Mouse (Mus musculus) kidney, adult 10 weeks (tissue): ENCODE results near the gene Krt26. TPM values are rescaled to one million over a fixed set of nuclear protein-coding genes. Genes with fewer than 3 reads are reported as not detected.

Experiments
- polyA plus RNA-seq: library from polyadenylated mRNA; stranded (reverse); fragments of 350-450 nt; fragmentation: Illumina TruSeq; extraction: RNeasy Lipid Tissue Mini Kit (QIAGEN cat#74804); gene quantifications from one replicate; pipeline ENCODE4 v1.2.3, GENCODE M21; 2014; ENCODE audit warnings: low read depth, low replicate concordance

Gene Krt26
- polyA plus RNA-seq, result not detected

DNA sequence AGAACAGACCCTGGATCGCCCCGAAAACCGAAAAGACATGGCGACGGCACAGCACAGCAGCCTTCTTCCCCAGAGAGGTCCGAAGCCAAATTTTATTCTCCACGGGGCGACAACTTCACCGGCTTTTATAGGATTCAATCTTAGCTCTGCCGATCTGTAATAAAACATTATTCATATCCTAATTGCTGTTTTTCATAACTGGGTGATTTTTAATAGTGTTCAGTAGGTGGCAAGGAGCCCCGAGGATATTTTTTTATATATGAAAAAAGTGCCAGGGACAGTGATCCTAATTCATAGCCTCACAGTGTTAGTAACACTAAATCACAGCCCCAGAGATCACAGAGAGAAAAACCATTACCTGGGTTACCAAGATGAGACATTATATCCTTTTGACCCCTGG, at the start of gene Krt26:
Gene Krt26, minus strand, starts transcription at position 101 of the 400 bp plus-strand sequence.

DNA sequence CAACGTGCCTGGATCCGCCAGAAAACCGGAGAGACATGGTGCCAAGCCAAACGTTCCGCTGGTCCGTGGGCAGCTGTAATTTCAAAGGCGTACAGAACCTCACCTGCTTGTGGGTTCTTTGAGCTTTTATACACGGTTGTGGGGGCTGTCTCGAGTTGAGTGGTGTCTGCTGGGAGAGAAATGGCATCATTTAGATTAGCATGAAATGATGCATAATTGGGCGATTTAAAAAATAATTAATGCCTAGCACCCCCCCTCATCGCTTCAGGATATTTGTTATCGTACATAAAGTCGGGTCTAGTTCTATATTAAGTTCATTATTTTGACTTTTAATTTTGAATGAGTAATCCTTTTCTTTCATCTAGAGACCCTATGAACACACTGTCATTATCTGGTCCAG, 37.0 kb upstream of the Krt26 start, which contains the start of gene Krt28:
Gene Krt28, minus strand, starts transcription at position 101 of the 400 bp plus-strand sequence.

DNA sequence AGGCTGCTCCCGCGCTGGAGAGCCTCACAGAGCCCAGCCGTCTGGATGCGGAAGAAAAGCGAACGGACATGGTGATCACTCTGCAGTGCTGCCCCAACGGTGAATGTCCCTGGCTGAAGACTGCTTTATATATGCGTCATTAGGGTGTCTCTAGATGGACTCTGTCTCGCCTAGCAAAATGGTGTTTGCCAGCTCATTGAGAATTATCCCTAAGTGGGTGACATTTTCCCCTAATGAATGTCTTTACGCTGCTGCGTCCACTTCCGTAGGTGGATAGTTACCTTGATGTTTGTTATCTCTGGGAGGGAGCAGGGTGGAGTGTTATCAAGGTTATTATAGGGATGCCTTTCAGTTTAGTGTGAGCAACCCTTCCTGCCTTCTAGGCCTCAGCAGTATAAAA, 13.2 kb upstream of the Krt26 start, which contains the start of gene Krt27:
Gene Krt27, minus strand, starts transcription at position 101 of the 400 bp plus-strand sequence.

DNA sequence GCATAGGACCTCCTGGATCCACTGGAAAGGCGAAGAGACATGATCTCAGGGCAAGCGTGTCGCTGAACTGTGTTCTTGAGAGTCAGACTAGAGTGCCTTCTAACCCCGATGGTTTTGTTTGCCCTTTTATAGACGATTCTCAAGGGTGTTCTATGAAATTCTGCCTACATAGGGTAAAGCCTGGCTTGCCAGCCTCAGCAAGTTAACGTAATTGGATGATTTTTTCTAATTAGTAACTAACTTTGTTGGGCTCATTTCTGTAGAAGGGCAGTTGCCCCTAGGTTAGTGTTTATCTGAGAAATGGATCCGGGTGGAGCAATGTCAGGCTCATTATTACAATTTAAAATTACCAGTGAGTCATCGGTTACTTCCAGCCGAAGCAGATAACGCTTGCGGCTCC, 14.9 kb downstream of the Krt26 start, which contains the start of gene Krt25:
Gene Krt25, minus strand, starts transcription at position 101 of the 400 bp plus-strand sequence.

DNA sequence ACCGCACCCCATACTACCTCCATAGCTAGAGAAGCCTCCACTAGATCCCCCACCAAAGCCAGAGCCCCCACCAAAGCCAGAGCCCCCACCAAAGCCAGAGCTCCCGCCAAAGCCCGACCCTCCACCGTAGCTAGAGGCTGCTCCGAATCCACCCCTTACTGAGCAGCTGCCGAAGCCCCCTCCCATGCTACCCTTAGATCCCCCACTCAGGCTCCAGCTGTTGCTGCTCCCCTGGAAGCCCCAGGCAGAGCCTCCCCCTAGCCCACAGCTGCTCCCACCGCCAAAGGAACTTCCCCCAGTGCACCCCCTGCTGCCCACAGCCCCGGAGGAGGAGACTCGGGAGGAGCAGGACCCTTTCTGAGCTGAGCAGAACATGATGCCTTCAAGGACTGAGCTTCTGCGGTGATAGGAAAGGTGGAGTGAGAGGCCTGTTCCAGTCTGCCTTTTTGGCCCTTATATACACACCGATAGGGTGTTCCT, 52.9 kb downstream of the Krt26 start, which contains the start of gene Krt24:
Gene Krt24, minus strand, starts transcription at position 430 of the 480 bp plus-strand sequence.

Other genes starting within 250 kb of the Krt26 start
- not detected for gene Tns4, start 248.7 kb downstream of the Krt26 start, polyA plus RNA-seq
- gene Ccr7, start 182.9 kb downstream of the Krt26 start, polyA plus RNA-seq, result not detected
- gene Smarce1, start 106.9 kb downstream of the Krt26 start, polyA plus RNA-seq, result 111 TPM
- gene Krt222, start 93.9 kb downstream of the Krt26 start, polyA plus RNA-seq, result 5.1 TPM
- gene Krt24, start 52.7 kb downstream of the Krt26 start, polyA plus RNA-seq, result not detected
- gene Krt25, start 15.0 kb downstream of the Krt26 start, polyA plus RNA-seq, result not detected
- gene Krt27, start 13.1 kb upstream of the Krt26 start, polyA plus RNA-seq, result not detected
- not detected for gene Krt28, start 36.9 kb upstream of the Krt26 start, polyA plus RNA-seq
- 20.3 TPM for gene Krt10, start 51.4 kb upstream of the Krt26 start, polyA plus RNA-seq
- not detected for gene Krt12, start 84.3 kb upstream of the Krt26 start, polyA plus RNA-seq
- gene Krt20, start 100.2 kb upstream of the Krt26 start, polyA plus RNA-seq, result 0.53 TPM
- 2.7 TPM for gene Krt23, start 155.2 kb upstream of the Krt26 start, polyA plus RNA-seq
- gene Krt39, start 183.4 kb upstream of the Krt26 start, polyA plus RNA-seq, result not detected
- gene Krt40, start 205.2 kb upstream of the Krt26 start, polyA plus RNA-seq, result not detected
- gene Krtap3-3, start 212.9 kb upstream of the Krt26 start, polyA plus RNA-seq, result not detected
- gene Krtap3-2, start 218.9 kb upstream of the Krt26 start, polyA plus RNA-seq, result not detected
- gene Gm11939, start 221.5 kb upstream of the Krt26 start, polyA plus RNA-seq, result not detected
- not detected for gene Krtap3-1, start 228.7 kb upstream of the Krt26 start, polyA plus RNA-seq
- not detected for gene Krtap1-5, start 243.1 kb upstream of the Krt26 start, polyA plus RNA-seq
- not detected for gene Krtap1-4, start 245.7 kb upstream of the Krt26 start, polyA plus RNA-seq